Mouse (Mus musculus) liver, postnatal 0 days (tissue): ENCODE data around the gene Gm29776. TPM values are rescaled to one million over a fixed set of nuclear protein-coding genes. Genes with fewer than 3 reads are reported as not detected.

ENCODE experiments used
- ATAC-seq: fragments of 200-750 bp; cut with Nextera tagmentation; 2 replicates; pipeline ENCODE4 v1.8.0; 2017; ENCODE audit warnings: mild to moderate bottlenecking, moderate library complexity
- DNase-seq: peaks from one replicate; pipeline ENCODE4 v3.0.0-alpha.2; 2016
- H3K27ac ChIP-seq: fragments of 300-500 bp; sonication (generic); 2 replicates; pipeline ENCODE4 v1.5.1; 2014; ENCODE audit warnings: antibody characterized with exemption, moderate library complexity, mild to moderate bottlenecking, low read depth
- H3K27me3 ChIP-seq: fragments of 300-500 bp; sonication (generic); 2 replicates; pipeline ENCODE4 v1.6.1; 2014; ENCODE audit warnings: low read length, control low read depth, mixed read lengths; ENCODE audit not compliant: insufficient read depth
- H3K36me3 ChIP-seq: fragments of 300-500 bp; sonication (generic); replicated peaks from 2 replicates; pipeline ENCODE4 v1.6.1; 2014; ENCODE audit warnings: mild to moderate bottlenecking, control low read depth, low read length, moderate library complexity, mixed read lengths; ENCODE audit not compliant: insufficient read depth
- H3K4me1 ChIP-seq: fragments of 300-500 bp; sonication (generic); 2 replicates; pipeline ENCODE4 v1.6.1; 2014; ENCODE audit warnings: antibody characterized with exemption, mild to moderate bottlenecking, control low read depth; ENCODE audit not compliant: insufficient read depth
- H3K4me2 ChIP-seq: fragments of 300-500 bp; sonication (generic); 2 replicates; pipeline ENCODE4 v1.6.1; 2014; ENCODE audit warnings: low read depth, mild to moderate bottlenecking, low read length, moderate library complexity, mixed read lengths
- H3K4me3 ChIP-seq: fragments of 300-500 bp; sonication (generic); 2 replicates; pipeline ENCODE4 v1.5.1; 2014; ENCODE audit warnings: low read depth, low read length
- H3K9ac ChIP-seq: fragments of 300-500 bp; sonication (generic); replicated peaks from 2 replicates; pipeline ENCODE4 v1.6.1; 2014; ENCODE audit warnings: mild to moderate bottlenecking, moderate library complexity
- H3K9me3 ChIP-seq: fragments of 300-500 bp; sonication (generic); 2 replicates; pipeline ENCODE4 v1.6.1; 2016; ENCODE audit warnings: mild to moderate bottlenecking, control low read depth, low read length, mixed read lengths
- CTCF ChIP-seq: sonication (generic); IDR thresholded peaks from 2 replicates; pipeline ENCODE4 v1.5.1; 2016; ENCODE audit warnings: antibody characterized with exemption, low read depth
- EP300 ChIP-seq: IDR thresholded peaks from 2 replicates; pipeline ENCODE4 v1.6.1; 2016; ENCODE audit warnings: antibody characterized with exemption, low read depth, mild to moderate bottlenecking
- WGBS: fragments of 180-500 bp; shearing (Covaris S2); extraction: QIAGEN DNeasy Blood & Tissue Kit; methylation state at CpG from one replicate; pipeline ENCODE4 v1.1.7; 2014; ENCODE audit not compliant: insufficient replicate concordance; 5-methylcytosine and 5-hydroxymethylcytosine counted together
- polyA plus RNA-seq: library from polyadenylated mRNA; unstranded; fragments of >200 nt; fragmentation: Nextera tagmentation; extraction: Ambion mirVana; gene quantifications from 2 replicates; pipeline ENCODE4 v1.2.1, GENCODE M21; 2015

Gene Gm29776
- not detected in 2 replicates for polyA plus RNA-seq

DNA sequence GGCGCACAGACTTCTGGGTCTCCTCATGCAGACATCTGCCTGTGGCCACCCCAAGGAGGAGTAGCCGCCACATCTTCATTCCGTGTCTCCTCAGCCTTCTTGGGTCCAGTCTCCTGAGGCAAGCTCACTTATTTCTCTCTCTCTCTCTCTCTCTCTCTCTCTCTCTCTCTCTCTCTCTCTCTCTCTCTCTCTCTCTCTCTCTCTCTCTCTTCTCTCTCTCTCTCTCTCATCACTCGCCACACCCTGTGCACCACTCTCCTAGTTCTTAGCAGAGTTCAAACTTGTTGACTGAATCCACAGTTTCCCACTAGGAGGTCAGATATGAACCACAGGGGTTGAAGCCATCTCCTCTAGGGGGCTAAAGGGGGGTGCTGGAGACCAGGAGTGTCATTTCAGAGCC is at the start of gene Gm29776:
Gene Gm29776, minus strand, starts transcription at position 101 of the 400 bp plus-strand sequence.
- Histone ChIP-seq H3K27ac (no peak within 1 kb of the TSS), H3K4me3 (no peak within 1 kb of the TSS), H3K4me1 (no peaks in the 10 kb centered on the region; the same call in 1 of the 2 replicates), H3K9me3 (no peaks in the 10 kb centered on the region), H3K27me3 (peaks cover 4% of the 10 kb centered on the region; the same call in 1 of the 2 replicates), H3K4me2 (no peak within 1 kb of the TSS), H3K9ac (no peak within 1 kb of the TSS), H3K36me3 (0 out of 2 replicates have a peak, but pooled peaks cover 2% of the 10 kb centered on the region)
- ATAC-seq: no peak
- WGBS: 71% methylated on average over 4 of the region's 4 CpGs
- DNase-seq: no peak
- TF ChIP-seq CTCF (no peak), EP300 (no peak)

DNA sequence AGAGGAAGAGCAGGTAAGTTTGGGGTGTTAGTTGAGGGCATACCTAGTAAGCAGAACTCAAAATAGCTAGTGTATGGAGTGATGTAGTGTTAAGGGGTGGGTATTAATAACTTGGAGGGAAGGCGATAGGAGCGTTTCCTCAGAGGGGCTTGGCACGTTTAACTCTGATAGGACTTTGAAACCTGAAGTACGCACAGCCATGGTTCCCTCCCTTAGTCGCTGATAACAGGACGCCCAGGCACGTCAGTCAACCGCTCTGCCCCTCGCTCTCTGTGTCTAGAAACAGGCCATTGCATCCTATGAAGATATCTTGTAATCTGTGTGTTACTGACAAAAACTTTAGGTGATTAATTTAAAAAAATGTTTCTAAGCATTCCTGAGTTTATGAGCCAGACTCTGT is 47.4 kb upstream of the Gm29776 start:
- DNase-seq (no peak), ATAC-seq (no peak)
- no peaks in the 10 kb centered on the region for H3K36me3 ChIP-seq
- H3K4me3 ChIP-seq: no peak overlapping the region
- H3K27ac ChIP-seq: no peak overlapping the region
- TF ChIP-seq EP300 (no peak), CTCF (no peak)
- no peaks in the 10 kb centered on the region for H3K4me1 ChIP-seq
- no peak overlapping the region for H3K4me2 ChIP-seq
- no peak overlapping the region for H3K9ac ChIP-seq
- 56% methylated on average over 9 of the region's 9 CpGs for WGBS
- no peaks in the 10 kb centered on the region for H3K9me3 ChIP-seq
- H3K27me3 ChIP-seq: no peaks in the 10 kb centered on the region

DNA sequence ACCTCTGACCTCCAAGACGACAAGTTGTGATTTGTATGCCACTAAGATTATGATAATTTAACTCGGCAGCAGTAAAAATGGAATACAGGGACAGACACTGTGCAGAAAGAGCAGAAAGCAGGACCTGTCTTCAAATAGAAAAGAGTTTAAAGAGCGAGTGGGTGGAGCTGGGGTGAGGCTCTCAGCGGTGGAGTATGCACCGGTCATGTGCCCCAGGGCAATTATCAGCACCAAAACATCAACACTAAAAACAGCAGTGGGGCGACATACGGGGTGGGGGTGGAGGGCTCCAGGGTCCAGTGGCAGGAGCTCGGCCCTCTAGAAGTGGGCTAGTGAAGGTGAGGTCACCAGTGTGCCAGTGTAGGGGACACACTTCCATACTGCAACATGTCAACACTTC is 45.8 kb upstream of the Gm29776 start:
- Histone ChIP-seq H3K36me3 (no peaks in the 10 kb centered on the region), H3K4me1 (no peaks in the 10 kb centered on the region), H3K27ac (no peak overlapping the region), H3K9me3 (no peaks in the 10 kb centered on the region), H3K4me3 (no peak overlapping the region), H3K9ac (no peak overlapping the region), H3K4me2 (no peak overlapping the region), H3K27me3 (no peaks in the 10 kb centered on the region)
- ATAC-seq (no peak), DNase-seq (no peak)
- WGBS: 37% methylated on average over 8 of the region's 8 CpGs
- TF ChIP-seq EP300 (no peak), CTCF (no peak)

DNA sequence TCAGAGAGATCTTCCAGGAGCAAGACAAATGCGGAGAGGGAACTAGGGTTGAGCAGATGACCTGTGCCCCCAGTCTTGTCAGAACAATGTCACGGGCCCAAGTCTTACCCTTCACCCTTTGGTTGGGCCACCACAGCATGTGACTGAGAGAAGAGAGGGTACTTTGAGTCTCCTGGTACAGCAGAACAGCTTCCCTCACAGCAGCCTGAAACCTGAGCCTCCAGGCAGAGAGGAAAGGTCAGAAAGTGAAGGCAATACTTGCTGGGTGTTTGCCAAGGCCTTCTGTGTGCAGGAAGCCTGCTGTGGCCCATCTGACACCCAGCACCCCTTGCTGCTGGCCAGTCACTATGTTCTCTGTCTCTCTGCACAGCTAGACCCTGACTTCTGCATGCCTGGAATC is 43.7 kb upstream of the Gm29776 start:
- WGBS: 51% methylated on average over 2 of the region's 2 CpGs
- H3K27ac ChIP-seq: no peak overlapping the region
- no peaks in the 10 kb centered on the region for H3K4me1 ChIP-seq
- ATAC-seq (no peak), DNase-seq (peak; percentile 34)
- H3K9ac ChIP-seq: no peak overlapping the region
- no peak overlapping the region for H3K4me2 ChIP-seq
- no peaks in the 10 kb centered on the region for H3K27me3 ChIP-seq
- no peaks in the 10 kb centered on the region for H3K9me3 ChIP-seq
- TF ChIP-seq CTCF: no peak
- no peak for TF ChIP-seq EP300
- H3K4me3 ChIP-seq: no peak overlapping the region
- no peaks in the 10 kb centered on the region for H3K36me3 ChIP-seq

DNA sequence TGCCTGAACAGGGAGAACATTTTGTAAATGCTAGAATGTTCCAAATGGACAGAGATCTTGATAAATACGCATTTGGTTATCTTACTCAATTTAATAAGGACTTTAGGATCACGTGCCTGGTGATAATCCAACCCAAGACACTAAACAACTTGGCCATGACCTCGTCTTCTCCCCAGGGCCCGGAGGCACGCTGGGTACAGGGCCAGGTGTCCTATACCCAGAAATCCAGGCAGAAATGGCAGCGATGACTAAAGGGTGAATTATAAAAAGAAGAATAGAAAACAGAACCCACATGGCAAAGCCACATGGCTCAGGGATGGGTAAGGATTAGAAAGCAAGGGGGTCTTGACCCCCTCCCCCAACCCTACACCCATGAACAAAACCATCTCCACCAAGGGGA is 43.1 kb upstream of the Gm29776 start:
- WGBS: 82% methylated on average over 6 of the region's 6 CpGs
- Histone ChIP-seq H3K9ac (no peak overlapping the region), H3K4me3 (no peak overlapping the region), H3K27me3 (no peaks in the 10 kb centered on the region), H3K9me3 (no peaks in the 10 kb centered on the region), H3K36me3 (no peaks in the 10 kb centered on the region), H3K4me2 (no peak overlapping the region), H3K4me1 (no peaks in the 10 kb centered on the region), H3K27ac (no peak overlapping the region)
- DNase-seq: no peak
- TF ChIP-seq CTCF (no peak), EP300 (no peak)
- ATAC-seq: no peak

DNA sequence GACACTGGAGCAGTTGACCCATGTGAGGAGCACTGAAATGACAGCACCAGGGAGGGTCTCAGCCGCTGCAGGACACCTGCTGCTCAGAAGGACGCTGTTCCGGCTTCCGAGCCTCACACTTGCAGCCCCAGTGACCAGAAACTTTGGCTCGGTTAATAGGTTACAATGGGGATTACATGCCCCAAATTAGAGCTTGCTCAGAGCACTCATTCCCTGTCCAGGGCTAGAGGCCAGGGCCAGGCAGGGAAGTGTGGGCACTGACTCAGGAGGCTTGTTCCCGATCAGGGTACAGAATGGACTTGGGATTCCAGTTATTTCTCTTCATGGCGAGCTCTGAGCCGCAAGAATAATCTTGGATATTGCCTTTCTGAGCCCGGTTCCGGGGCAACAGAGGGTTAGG is 39.0 kb upstream of the Gm29776 start:
- no peak overlapping the region for H3K27ac ChIP-seq
- H3K36me3 ChIP-seq: no peaks in the 10 kb centered on the region
- DNase-seq: no peak
- H3K9ac ChIP-seq: no peak overlapping the region
- ATAC-seq: no peak
- no peak overlapping the region for H3K4me3 ChIP-seq
- H3K9me3 ChIP-seq: no peaks in the 10 kb centered on the region
- no peak overlapping the region for H3K4me2 ChIP-seq
- H3K27me3 ChIP-seq: no peaks in the 10 kb centered on the region
- no peak for TF ChIP-seq EP300
- no peak for TF ChIP-seq CTCF
- H3K4me1 ChIP-seq: no peaks in the 10 kb centered on the region
- WGBS: 83% methylated on average over 10 of the region's 10 CpGs
